Mouse (Mus musculus): Measurements from ENCODE around the gene Psip1.

GRCm38 (mm10) chr4:83441050-83441449 is 45.2 kb downstream of the Psip1 start:
- TF ChIP-seq CTCF (IDR thresholded peaks at IDR 0.05 in 2 of 3, conservative IDR thresholded peaks at IDR 0.05 in 1 of 3; ENCODE audit: control insufficient read depth in 1 of 3, insufficient read depth in 1 of 3, low read depth in 2 of 3, low read length in 3 of 3, poor library complexity in 1 of 3, severe bottlenecking in 1 of 3), result no peak
- no peak for TF ChIP-seq EP300 (IDR thresholded peaks at IDR 0.05; ENCODE audit: low read depth in 1 of 2, low read length in 2 of 2)
- TF ChIP-seq MAFK (IDR thresholded peaks at IDR 0.05; ENCODE audit: borderline replicate concordance, low read depth, low read length), result no peak
- TF ChIP-seq ZC3H11A (IDR thresholded peaks at IDR 0.05; ENCODE audit: low read depth, low read length), result no peak
- TF ChIP-seq JUND (IDR thresholded peaks at IDR 0.05; ENCODE audit: low read depth, low read length), result no peak
- TF ChIP-seq MXI1 (IDR thresholded peaks at IDR 0.05; ENCODE audit: low read depth, low read length), result no peak
- no peak for TF ChIP-seq MAX (IDR thresholded peaks at IDR 0.05; ENCODE audit: low read length)

Measured in MEL (cell line).